Mouse (Mus musculus) intestine, postnatal 0 days (tissue): ENCODE data around the gene Nrxn3. TPM values are rescaled to one million over a fixed set of nuclear protein-coding genes. Genes with fewer than 3 reads are reported as not detected.

Experiments used
- ATAC-seq: fragments of 200-750 bp; cut with Nextera tagmentation; 2 replicates; pipeline ENCODE4 v1.8.0; 2017; ENCODE audit warnings: mild to moderate bottlenecking, moderate TSS enrichment, moderate library complexity
- H3K27ac ChIP-seq: fragments of 300-500 bp; sonication (generic); 2 replicates; pipeline ENCODE4 v1.5.1; 2014; ENCODE audit warnings: mild to moderate bottlenecking, low read depth, low read length, moderate library complexity
- H3K27me3 ChIP-seq: fragments of 300-500 bp; sonication (generic); replicated peaks from 2 replicates; pipeline ENCODE4 v1.6.1; 2014; ENCODE audit warnings: low read length, mixed read lengths; ENCODE audit not compliant: control insufficient read depth, insufficient read depth
- H3K36me3 ChIP-seq: fragments of 300-500 bp; sonication (generic); 2 replicates; pipeline ENCODE4 v1.6.1; 2014; ENCODE audit warnings: mild to moderate bottlenecking, moderate library complexity; ENCODE audit not compliant: control insufficient read depth, insufficient read depth
- H3K4me1 ChIP-seq: fragments of 300-500 bp; sonication (generic); replicated peaks from 2 replicates; pipeline ENCODE4 v1.6.1; 2014; ENCODE audit warnings: antibody characterized with exemption, low read length, mixed read lengths; ENCODE audit not compliant: control insufficient read depth, insufficient read depth
- H3K4me2 ChIP-seq: fragments of 300-500 bp; sonication (generic); replicated peaks from 2 replicates; pipeline ENCODE4 v1.6.1; 2014; ENCODE audit warnings: low read depth, mild to moderate bottlenecking, moderate library complexity
- H3K4me3 ChIP-seq: fragments of 300-500 bp; sonication (generic); 2 replicates; pipeline ENCODE4 v1.5.1; 2014; ENCODE audit warnings: low read depth, low read length
- H3K9ac ChIP-seq: fragments of 300-500 bp; sonication (generic); 2 replicates; pipeline ENCODE4 v1.6.1; 2014; ENCODE audit warnings: mild to moderate bottlenecking, low read depth, low read length
- H3K9me3 ChIP-seq: fragments of 300-500 bp; sonication (generic); 2 replicates; pipeline ENCODE4 v1.6.1; 2016; ENCODE audit warnings: mixed run types; ENCODE audit not compliant: control insufficient read depth
- CTCF ChIP-seq: sonication (generic); IDR thresholded peaks from 2 replicates; pipeline ENCODE4 v1.5.1; 2016; ENCODE audit warnings: low read depth, mild to moderate bottlenecking, control low read depth, antibody characterized with exemption, moderate library complexity
- WGBS: fragments of 180-500 bp; shearing (Covaris S2); extraction: QIAGEN DNeasy Blood & Tissue Kit; methylation state at CpG from one replicate; pipeline ENCODE4 v1.1.7; 2014; 5-methylcytosine and 5-hydroxymethylcytosine counted together
- polyA plus RNA-seq: library from polyadenylated mRNA; unstranded; fragments of >200 nt; fragmentation: Nextera tagmentation; extraction: Ambion mirVana; gene quantifications from 2 replicates; pipeline ENCODE4 v1.2.1, GENCODE M21; 2015

Nrxn3 gene
- polyA plus RNA-seq, 1 experiment from 2014 or later, result 0.47 TPM

DNA sequence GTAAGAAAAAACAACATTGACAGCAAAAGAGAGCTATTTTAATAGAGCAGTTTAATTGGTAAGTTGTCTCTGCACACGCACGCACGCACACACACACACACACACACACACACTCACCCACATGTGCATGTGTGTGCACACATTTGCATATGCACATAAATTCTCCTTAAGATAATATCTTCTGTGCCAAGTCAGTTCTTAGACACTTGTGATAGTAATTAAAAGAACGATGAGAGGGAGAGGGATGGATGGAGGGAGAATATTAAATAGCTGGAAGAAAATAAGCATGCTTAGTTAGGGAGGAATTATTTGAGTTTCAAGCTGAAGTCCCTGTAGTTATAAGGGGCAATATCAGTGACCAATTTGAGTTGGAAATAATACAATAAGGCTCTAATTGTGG is 203.6 kb downstream of the Nrxn3 start:
- no peak overlapping the region for H3K4me3 ChIP-seq
- no peak overlapping the region for H3K4me2 ChIP-seq
- no peak for ATAC-seq
- H3K36me3 ChIP-seq, result no peaks in the 10 kb centered on the region
- no peaks in the 10 kb centered on the region for H3K27me3 ChIP-seq
- TF ChIP-seq CTCF, result no peak
- no peaks in the 10 kb centered on the region for H3K4me1 ChIP-seq
- no peak overlapping the region for H3K9ac ChIP-seq
- H3K9me3 ChIP-seq, result no peaks in the 10 kb centered on the region
- H3K27ac ChIP-seq, result no peak overlapping the region
- 86% methylated on average over 4 of the region's 4 CpGs for WGBS

DNA sequence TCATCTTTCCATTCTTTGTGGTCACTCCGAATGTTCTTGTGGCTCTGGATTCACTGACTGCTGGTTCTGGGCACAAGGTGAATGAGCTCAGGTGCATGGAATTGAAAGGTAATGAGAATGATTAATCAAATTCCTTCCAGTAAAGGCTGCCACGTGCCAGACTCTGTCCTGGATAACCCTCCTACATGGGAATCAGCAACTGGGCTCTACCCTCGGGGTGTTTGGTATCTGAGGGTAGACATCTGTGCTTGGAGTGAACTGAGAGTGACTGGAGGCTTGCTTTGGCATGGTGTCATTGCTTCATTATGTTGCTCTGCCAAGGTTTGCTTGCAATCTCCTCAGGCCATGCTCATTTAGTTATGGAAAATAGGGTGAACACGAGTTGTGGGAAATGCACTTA is 209.0 kb downstream of the Nrxn3 start:
- no peaks in the 10 kb centered on the region for H3K36me3 ChIP-seq
- TF ChIP-seq CTCF, result no peak
- no peaks in the 10 kb centered on the region for H3K9me3 ChIP-seq
- no peak overlapping the region for H3K4me3 ChIP-seq
- no peak overlapping the region for H3K4me2 ChIP-seq
- no peak overlapping the region for H3K27ac ChIP-seq
- H3K9ac ChIP-seq, result no peak overlapping the region
- no peaks in the 10 kb centered on the region for H3K27me3 ChIP-seq
- no peaks in the 10 kb centered on the region for H3K4me1 ChIP-seq
- ATAC-seq, result no peak
- 72% methylated on average over 4 of the region's 4 CpGs for WGBS

DNA sequence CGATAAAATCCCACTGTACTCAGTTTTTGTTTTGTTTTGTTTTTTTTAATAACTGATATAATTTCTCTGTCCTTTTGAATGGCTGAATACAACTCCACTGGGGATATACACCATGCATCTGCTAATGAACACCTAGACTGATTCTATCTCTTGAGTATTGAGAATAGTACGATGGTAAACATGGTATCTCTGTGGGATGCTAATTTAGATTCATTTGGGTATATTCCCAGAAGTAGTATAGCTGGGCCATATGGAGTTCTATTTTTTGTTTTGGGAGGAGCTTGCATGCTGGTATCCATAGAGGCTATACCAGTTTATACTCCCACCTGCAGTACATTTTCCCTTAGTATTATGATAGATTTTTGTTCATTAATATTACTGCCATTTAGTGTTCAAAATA is 217.0 kb downstream of the Nrxn3 start:
- Histone ChIP-seq H3K4me1 (no peaks in the 10 kb centered on the region), H3K9ac (no peak overlapping the region), H3K9me3 (no peaks in the 10 kb centered on the region), H3K36me3 (no peaks in the 10 kb centered on the region), H3K4me2 (no peak overlapping the region), H3K4me3 (no peak overlapping the region), H3K27ac (no peak overlapping the region), H3K27me3 (no peaks in the 10 kb centered on the region)
- 73% methylated on average over 2 of the region's 2 CpGs for WGBS
- no peak for ATAC-seq
- TF ChIP-seq CTCF, result no peak

DNA sequence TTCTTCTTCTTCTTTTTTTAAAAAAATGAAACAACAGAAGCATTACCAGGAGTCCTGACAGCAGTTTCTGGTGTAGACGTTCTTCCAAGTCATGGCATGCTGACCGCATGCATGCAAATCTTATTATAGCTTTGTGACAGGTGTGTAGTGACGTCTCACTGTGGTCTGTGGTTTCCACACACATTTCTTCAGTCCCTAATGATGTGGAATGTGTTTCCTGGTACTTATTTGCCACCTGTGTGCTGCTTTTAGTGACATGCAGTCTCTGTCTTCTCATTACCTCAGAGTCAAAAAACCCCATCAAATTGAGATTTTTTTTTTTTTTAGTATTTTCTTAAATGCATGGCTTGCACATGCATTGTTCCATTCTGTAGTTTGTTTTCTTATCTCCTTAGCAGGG is 222.3 kb downstream of the Nrxn3 start:
- no peaks in the 10 kb centered on the region for H3K27me3 ChIP-seq
- no peak overlapping the region for H3K9ac ChIP-seq
- no peak overlapping the region for H3K4me2 ChIP-seq
- H3K27ac ChIP-seq, result no peak overlapping the region
- H3K4me1 ChIP-seq, result no peaks in the 10 kb centered on the region
- WGBS, result 75% methylated on average over 3 of the region's 3 CpGs
- ATAC-seq, result no peak
- no peak overlapping the region for H3K4me3 ChIP-seq
- no peak for TF ChIP-seq CTCF
- no peaks in the 10 kb centered on the region for H3K36me3 ChIP-seq
- H3K9me3 ChIP-seq, result no peaks in the 10 kb centered on the region

DNA sequence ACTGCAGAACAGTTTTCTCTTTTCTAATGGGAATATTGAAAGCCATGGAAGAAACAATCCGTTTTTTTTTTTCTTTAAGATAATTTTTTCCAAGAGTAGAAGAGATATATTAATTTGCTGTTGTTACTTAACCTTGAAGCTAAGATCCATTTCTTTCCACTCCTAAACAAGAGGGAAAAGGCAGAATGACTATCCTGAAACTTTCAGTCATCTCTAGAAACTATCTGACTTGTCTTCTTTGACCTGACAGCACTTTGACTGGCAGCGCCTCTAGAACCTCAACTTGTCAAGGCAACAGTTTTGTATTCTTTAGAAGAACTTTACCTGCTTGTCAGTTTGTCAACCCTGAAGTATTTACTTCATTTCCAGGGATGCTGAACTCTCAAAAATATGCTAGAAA is 227.2 kb downstream of the Nrxn3 start:
- H3K27ac ChIP-seq, result no peak overlapping the region
- 82% methylated on average over 2 of the region's 2 CpGs for WGBS

DNA sequence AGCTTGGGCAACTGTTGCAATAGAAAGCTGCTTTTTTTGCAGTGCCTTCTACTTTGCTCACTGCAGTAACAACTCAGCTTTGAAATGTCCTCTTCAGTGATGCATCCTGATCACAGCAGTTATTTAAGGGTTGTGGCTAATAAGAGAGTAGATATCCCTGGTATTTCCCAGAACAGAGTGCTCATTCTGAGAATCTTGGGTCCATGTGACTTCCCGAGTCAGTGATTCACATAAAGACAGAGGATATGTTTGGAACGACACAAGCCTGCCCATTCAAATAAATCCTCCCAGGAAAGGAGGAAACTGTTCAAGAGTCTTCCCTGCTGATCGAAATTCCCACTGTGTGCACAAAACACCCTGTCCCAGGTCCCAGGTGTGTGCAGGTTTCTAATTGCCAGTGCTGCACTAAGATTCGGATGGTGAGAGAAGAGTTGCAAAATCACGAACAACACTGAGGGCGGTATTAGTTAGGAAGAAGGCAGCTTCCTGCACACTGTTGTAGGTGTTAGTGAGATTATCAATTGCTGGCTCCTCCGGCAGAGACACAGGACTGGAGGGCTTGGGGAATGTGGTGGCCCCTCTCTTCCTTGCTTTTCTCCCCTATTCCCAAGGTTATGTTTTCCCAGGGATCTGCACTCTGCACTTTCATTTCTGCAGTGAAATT is 230.4 kb downstream of the Nrxn3 start:
- Histone ChIP-seq H3K9ac (no peak overlapping the region), H3K36me3 (no peaks in the 10 kb centered on the region), H3K4me2 (no peak overlapping the region), H3K27ac (no peak overlapping the region), H3K9me3 (no peaks in the 10 kb centered on the region), H3K4me1 (no peaks in the 10 kb centered on the region), H3K27me3 (no peaks in the 10 kb centered on the region), H3K4me3 (no peak overlapping the region)
- 60% methylated on average over 7 of the region's 7 CpGs for WGBS
- no peak for TF ChIP-seq CTCF
- ATAC-seq, result no peak

More for the DNA sequence above, 227.2 kb downstream of the Nrxn3 start:
- no peak overlapping the region for H3K9ac ChIP-seq
- H3K27me3 ChIP-seq, result no peaks in the 10 kb centered on the region
- no peak for ATAC-seq
- no peaks in the 10 kb centered on the region for H3K9me3 ChIP-seq
- no peaks in the 10 kb centered on the region for H3K36me3 ChIP-seq
- no peak overlapping the region for H3K4me2 ChIP-seq
- H3K4me1 ChIP-seq, result no peaks in the 10 kb centered on the region
- H3K4me3 ChIP-seq, result no peak overlapping the region
- TF ChIP-seq CTCF, result no peak

DNA sequence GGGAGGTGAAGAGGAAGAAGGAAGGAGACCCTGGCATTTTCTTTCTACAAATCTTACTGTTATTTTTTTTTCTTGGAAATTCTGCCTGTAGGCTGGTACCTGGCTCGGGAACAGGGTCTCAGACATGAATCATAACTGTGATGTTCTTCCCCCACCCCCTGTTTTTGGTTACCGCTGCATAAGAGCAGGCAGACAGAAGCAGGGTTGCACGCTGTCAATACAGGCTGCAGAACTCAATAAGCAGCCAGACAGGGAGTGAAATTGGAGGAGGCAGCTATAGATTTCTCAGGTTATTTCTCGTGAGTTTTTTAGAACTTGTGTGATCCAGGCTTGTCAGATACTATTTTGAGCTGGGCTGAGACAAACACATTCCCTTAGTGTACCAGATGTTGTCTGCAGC is 231.1 kb downstream of the Nrxn3 start:
- Histone ChIP-seq H3K4me2 (no peak overlapping the region), H3K4me1 (no peaks in the 10 kb centered on the region), H3K9me3 (no peaks in the 10 kb centered on the region), H3K4me3 (no peak overlapping the region), H3K36me3 (no peaks in the 10 kb centered on the region), H3K9ac (no peak overlapping the region), H3K27me3 (no peaks in the 10 kb centered on the region), H3K27ac (no peak overlapping the region)
- WGBS, result 67% methylated on average over 4 of the region's 4 CpGs
- ATAC-seq, result no peak
- no peak for TF ChIP-seq CTCF
